Mouse (Mus musculus) intestine, embryonic 14.5 days (tissue): ENCODE measurements at regions not wholly inside any gene's neighbourhood (a gene's known extent, or its start where the extent isn't known, plus 50 kb on each side); places are given as distances from the start of the nearest gene placed in this dataset.

Source experiments
- ATAC-seq: fragments of 200-750 bp; cut with Nextera tagmentation; replicated peaks from 2 replicates; pipeline ENCODE4 v1.8.0; 2017; ENCODE audit warnings: low read depth, moderate number of reproducible peaks, moderate TSS enrichment, moderate library complexity; ENCODE audit not compliant: low FRiP score, low TSS enrichment
- DNase-seq: peaks from one replicate; pipeline ENCODE4 v3.0.0-alpha.2; 2018; ENCODE audit warnings: low spot score
- H3K27ac ChIP-seq: fragments of 300-500 bp; sonication (generic); 2 replicates; pipeline ENCODE4 v1.5.1; 2014; ENCODE audit warnings: low read depth, mild to moderate bottlenecking, control low read depth
- H3K27me3 ChIP-seq: fragments of 300-500 bp; sonication (generic); replicated peaks from 2 replicates; pipeline ENCODE4 v1.6.1; 2014; ENCODE audit warnings: low read length, control low read depth; ENCODE audit not compliant: control insufficient read depth, insufficient read depth
- H3K36me3 ChIP-seq: fragments of 300-500 bp; sonication (generic); 2 replicates; pipeline ENCODE4 v1.6.1; 2014; ENCODE audit warnings: low read length, control low read depth; ENCODE audit not compliant: control insufficient read depth, insufficient read depth
- H3K4me1 ChIP-seq: fragments of 300-500 bp; sonication (generic); replicated peaks from 2 replicates; pipeline ENCODE4 v1.6.1; 2014; ENCODE audit warnings: low read length, control low read depth, mixed read lengths; ENCODE audit not compliant: control insufficient read depth, insufficient read depth
- H3K4me2 ChIP-seq: fragments of 300-500 bp; sonication (generic); 2 replicates; pipeline ENCODE4 v1.6.1; 2014; ENCODE audit warnings: low read length
- H3K4me3 ChIP-seq: fragments of 300-500 bp; sonication (generic); 2 replicates; pipeline ENCODE4 v1.5.1; 2014; ENCODE audit warnings: low read depth, low read length, control low read depth, mixed read lengths
- H3K9ac ChIP-seq: fragments of 300-500 bp; sonication (generic); 2 replicates; pipeline ENCODE4 v1.6.1; 2014; ENCODE audit warnings: mild to moderate bottlenecking, low read length
- H3K9me3 ChIP-seq: fragments of 300-500 bp; sonication (generic); 2 replicates; pipeline ENCODE4 v1.6.1; 2016; ENCODE audit warnings: low read length, control low read depth; ENCODE audit not compliant: control insufficient read depth
- WGBS: fragments of 180-500 bp; shearing (Covaris S2); extraction: QIAGEN DNeasy Blood & Tissue Kit; methylation state at CpG from one replicate; pipeline ENCODE4 v1.1.7; 2014; 5-methylcytosine and 5-hydroxymethylcytosine counted together

DNA sequence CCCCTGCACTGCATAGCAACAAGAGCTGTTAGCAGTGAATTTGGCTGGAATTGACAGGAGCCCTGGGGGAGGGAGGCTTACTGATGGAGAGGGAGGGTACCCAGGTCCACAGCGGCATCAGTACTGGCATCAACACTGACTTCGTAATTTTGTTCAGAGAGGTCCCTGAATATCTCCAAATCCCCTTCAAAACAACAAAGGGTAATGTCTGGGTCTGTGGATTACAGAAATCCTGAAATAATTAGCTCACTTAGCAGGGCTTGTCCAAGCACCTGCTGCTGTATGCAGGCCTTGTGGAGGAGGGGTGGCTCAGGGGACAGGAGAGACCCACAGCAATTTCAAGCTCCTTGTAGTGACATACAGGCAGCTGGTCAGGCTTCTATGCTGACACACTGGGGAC is 369.6 kb downstream of the Eipr1 start:
- H3K27ac ChIP-seq, result no peak overlapping the region
- no peak overlapping the region for H3K9ac ChIP-seq
- H3K4me2 ChIP-seq, result no peak overlapping the region
- WGBS, result 85% methylated on average over 2 of the region's 2 CpGs
- H3K36me3 ChIP-seq, result no peaks in the 10 kb centered on the region
- no peaks in the 10 kb centered on the region for H3K4me1 ChIP-seq
- no peak overlapping the region for H3K4me3 ChIP-seq
- H3K27me3 ChIP-seq, result no peaks in the 10 kb centered on the region
- H3K9me3 ChIP-seq, result no peaks in the 10 kb centered on the region
- DNase-seq (no peak), ATAC-seq (no peak)

- H3K4me1 ChIP-seq, result no peaks in the 10 kb centered on the region
- WGBS, result 82% methylated on average over 4 of the region's 4 CpGs
- H3K4me3 ChIP-seq, result no peak overlapping the region
- no peak overlapping the region for H3K27ac ChIP-seq
- H3K4me2 ChIP-seq, result no peak overlapping the region
- H3K27me3 ChIP-seq, result no peaks in the 10 kb centered on the region
- no peak for ATAC-seq
- no peaks in the 10 kb centered on the region for H3K9me3 ChIP-seq
- DNase-seq, result no peak
- H3K36me3 ChIP-seq, result no peaks in the 10 kb centered on the region
- H3K9ac ChIP-seq, result no peak overlapping the region
These were observed 371.3 kb downstream of the Eipr1 start for GRCm38 (mm10) chr12:29122931-29123330.

DNA sequence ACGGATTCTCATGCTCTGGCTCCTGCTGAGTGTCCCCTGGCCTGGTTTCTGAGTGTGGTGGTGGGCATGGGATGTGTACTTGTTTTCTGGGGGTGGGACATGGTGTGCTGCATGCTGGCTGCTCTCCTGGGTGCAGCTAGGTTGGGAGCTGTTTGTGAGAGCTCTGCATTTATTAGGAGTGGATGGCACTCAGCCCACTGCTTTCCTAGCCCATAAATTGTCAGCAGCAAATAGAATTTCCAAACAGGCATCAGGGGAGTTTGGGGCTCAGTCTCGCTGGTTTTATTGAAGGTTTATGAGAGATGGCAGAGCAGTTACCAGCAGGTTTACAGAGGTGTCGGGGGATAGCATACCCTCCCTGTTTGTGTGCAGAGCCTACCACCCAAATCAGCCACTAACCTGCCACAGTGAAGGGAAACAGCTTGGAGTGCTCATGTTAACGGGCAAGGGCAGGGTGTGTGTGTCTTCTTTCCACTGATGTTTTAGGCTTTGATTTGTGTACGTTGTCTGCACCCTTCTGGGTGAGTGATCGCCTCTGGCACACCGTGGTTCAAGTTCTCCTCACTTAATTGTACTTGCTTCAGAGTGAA is 372.6 kb downstream of the Eipr1 start:
- H3K4me3 ChIP-seq, result no peak overlapping the region
- H3K27ac ChIP-seq, result no peak overlapping the region
- 25% methylated on average over 7 of the region's 7 CpGs for WGBS
- no peaks in the 10 kb centered on the region for H3K27me3 ChIP-seq
- H3K9me3 ChIP-seq, result no peaks in the 10 kb centered on the region
- H3K4me2 ChIP-seq, result no peak overlapping the region
- no peaks in the 10 kb centered on the region for H3K4me1 ChIP-seq
- DNase-seq (no peak), ATAC-seq (no peak)
- no peaks in the 10 kb centered on the region for H3K36me3 ChIP-seq
- H3K9ac ChIP-seq, result no peak overlapping the region

DNA sequence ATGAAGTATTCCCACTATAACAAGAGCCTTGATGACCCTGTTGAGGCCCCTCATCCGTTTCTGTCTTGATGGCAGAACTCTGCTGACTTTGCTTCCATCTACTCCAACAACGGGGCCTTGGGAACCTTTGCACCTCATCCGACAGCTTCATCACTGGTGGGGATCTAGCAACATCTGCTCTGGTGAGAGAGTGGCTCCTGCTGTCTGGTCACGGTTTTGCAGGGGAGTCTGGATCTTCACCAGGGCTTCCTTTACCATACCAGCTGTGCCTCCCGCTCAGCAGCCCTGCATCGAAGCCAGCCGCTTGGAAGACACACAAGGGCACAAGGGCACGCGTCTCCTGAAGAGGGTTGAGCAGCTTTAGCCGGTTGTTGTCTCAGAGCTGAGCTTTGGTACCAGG is 377.2 kb downstream of the Eipr1 start:
- WGBS, result 23% methylated on average over 10 of the region's 10 CpGs
- peak; percentile 62; the same call in 1 of the 2 replicates for ATAC-seq
- H3K4me3 ChIP-seq, result no peak overlapping the region
- peak; percentile 72 for DNase-seq
- no peak overlapping the region for H3K4me2 ChIP-seq
- no peaks in the 10 kb centered on the region for H3K36me3 ChIP-seq
- no peaks in the 10 kb centered on the region for H3K9me3 ChIP-seq
- H3K27me3 ChIP-seq, result no peaks in the 10 kb centered on the region
- H3K27ac ChIP-seq, result no peak overlapping the region
- H3K9ac ChIP-seq, result no peak overlapping the region
- H3K4me1 ChIP-seq, result no peaks in the 10 kb centered on the region

GRCm38 (mm10) chr12:29129331-29129730 is 377.7 kb downstream of the Eipr1 start:
- DNase-seq, result no peak
- H3K4me2 ChIP-seq, result no peak overlapping the region
- no peaks in the 10 kb centered on the region for H3K4me1 ChIP-seq
- H3K27ac ChIP-seq, result no peak overlapping the region
- no peak for ATAC-seq
- no peaks in the 10 kb centered on the region for H3K27me3 ChIP-seq
- no peaks in the 10 kb centered on the region for H3K36me3 ChIP-seq
- no peaks in the 10 kb centered on the region for H3K9me3 ChIP-seq
- WGBS, result 58% methylated on average over 4 of the region's 4 CpGs
- H3K9ac ChIP-seq, result no peak overlapping the region
- no peak overlapping the region for H3K4me3 ChIP-seq

- no peak for ATAC-seq
- no peaks in the 10 kb centered on the region for H3K27me3 ChIP-seq
- H3K27ac ChIP-seq, result no peak overlapping the region
- DNase-seq, result no peak
- no peak overlapping the region for H3K9ac ChIP-seq
- H3K9me3 ChIP-seq, result no peaks in the 10 kb centered on the region
- no peak overlapping the region for H3K4me3 ChIP-seq
- WGBS, result 84% methylated on average over 2 of the region's 2 CpGs
- no peak overlapping the region for H3K4me2 ChIP-seq
- H3K36me3 ChIP-seq, result no peaks in the 10 kb centered on the region
- no peaks in the 10 kb centered on the region for H3K4me1 ChIP-seq
These were observed 382.7 kb downstream of the Eipr1 start for GRCm38 (mm10) chr12:29134326-29134725.

DNA sequence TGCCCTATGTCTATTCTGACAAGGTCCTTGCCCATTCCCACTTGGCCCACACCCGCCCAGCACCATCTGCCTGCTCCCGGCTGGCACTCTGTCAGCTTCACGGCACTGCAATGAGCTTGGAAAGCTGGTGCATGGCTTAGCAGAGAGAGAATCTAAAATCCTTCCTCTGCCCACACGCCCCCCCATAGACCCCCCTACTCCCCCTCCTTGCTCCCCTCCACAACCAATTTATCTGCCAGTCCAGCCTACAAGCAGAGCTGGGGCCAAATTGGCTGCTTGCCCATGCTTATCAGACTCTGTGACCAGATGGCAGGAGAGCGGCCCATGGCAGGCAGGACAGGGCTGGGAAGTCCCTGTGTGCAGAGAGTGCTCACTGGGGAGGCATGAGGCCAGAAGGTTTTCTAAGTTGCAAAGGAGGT is 385.3 kb downstream of the Eipr1 start:
- H3K4me2 ChIP-seq, result no peak overlapping the region
- H3K9ac ChIP-seq, result no peak overlapping the region
- ATAC-seq (no peak), DNase-seq (no peak)
- H3K27me3 ChIP-seq, result no peaks in the 10 kb centered on the region
- WGBS, result 63% methylated on average over 5 of the region's 5 CpGs
- no peak overlapping the region for H3K4me3 ChIP-seq
- no peaks in the 10 kb centered on the region for H3K9me3 ChIP-seq
- H3K36me3 ChIP-seq, result no peaks in the 10 kb centered on the region
- no peak overlapping the region for H3K27ac ChIP-seq
- H3K4me1 ChIP-seq, result no peaks in the 10 kb centered on the region

GRCm38 (mm10) chr12:29137455-29137854 is 385.9 kb downstream of the Eipr1 start:
- ATAC-seq, result no peak
- Histone ChIP-seq H3K4me1 (no peaks in the 10 kb centered on the region), H3K9ac (no peak overlapping the region), H3K36me3 (no peaks in the 10 kb centered on the region), H3K4me3 (no peak overlapping the region), H3K27me3 (no peaks in the 10 kb centered on the region), H3K9me3 (no peaks in the 10 kb centered on the region), H3K4me2 (no peak overlapping the region), H3K27ac (no peak overlapping the region)
- no peak for DNase-seq
- WGBS, result 76% methylated on average over 8 of the region's 8 CpGs

- Histone ChIP-seq H3K9ac (no peak overlapping the region), H3K4me3 (no peak overlapping the region), H3K9me3 (no peaks in the 10 kb centered on the region), H3K4me2 (no peak overlapping the region), H3K27ac (no peak overlapping the region), H3K36me3 (no peaks in the 10 kb centered on the region), H3K27me3 (no peaks in the 10 kb centered on the region), H3K4me1 (no peaks in the 10 kb centered on the region)
- ATAC-seq, result no peak
- DNase-seq, result no peak
- WGBS, result 12% methylated on average over 3 of the region's 3 CpGs
These were observed 387.6 kb upstream of the Myt1l start for GRCm38 (mm10) chr12:29140576-29140975.
